Mouse (Mus musculus) embryonic facial prominence, embryonic 12.5 days (tissue): Measurements from ENCODE around the gene Mov10l1. TPM values are rescaled to one million over a fixed set of nuclear protein-coding genes. Genes with fewer than 3 reads are reported as not detected.
A peak's percentile ranks its signal among the peaks of the same experiment; 100 is the strongest.

Experiments
- ATAC-seq: fragments of 200-750 bp; cut with Nextera tagmentation; 2 replicates; pipeline ENCODE4 v1.8.0; 2017; ENCODE audit not compliant: insufficient number of reproducible peaks, insufficient read depth, low FRiP score, low TSS enrichment
- H3K27ac ChIP-seq: fragments of 300-500 bp; sonication (generic); 2 replicates; pipeline ENCODE4 v1.5.1; 2016; ENCODE audit warnings: mild to moderate bottlenecking
- H3K27me3 ChIP-seq: fragments of 300-500 bp; sonication (generic); 2 replicates; pipeline ENCODE4 v1.6.1; 2016; ENCODE audit warnings: mild to moderate bottlenecking, moderate library complexity
- H3K36me3 ChIP-seq: fragments of 300-500 bp; sonication (generic); 2 replicates; pipeline ENCODE4 v1.6.1; 2016; ENCODE audit warnings: mild to moderate bottlenecking
- H3K4me1 ChIP-seq: fragments of 300-500 bp; sonication (generic); 2 replicates; pipeline ENCODE4 v1.6.1; 2016
- H3K4me2 ChIP-seq: fragments of 300-500 bp; sonication (generic); replicated peaks from 2 replicates; pipeline ENCODE4 v1.6.1; 2016; ENCODE audit warnings: mild to moderate bottlenecking, moderate library complexity
- H3K4me3 ChIP-seq: fragments of 300-500 bp; sonication (generic); 2 replicates; pipeline ENCODE4 v1.5.1; 2016; ENCODE audit warnings: mild to moderate bottlenecking
- H3K9ac ChIP-seq: fragments of 300-500 bp; sonication (generic); 2 replicates; pipeline ENCODE4 v1.6.1; 2016; ENCODE audit warnings: mild to moderate bottlenecking, moderate library complexity
- H3K9me3 ChIP-seq: fragments of 300-500 bp; sonication (generic); 2 replicates; pipeline ENCODE4 v1.6.1; 2016; ENCODE audit warnings: mild to moderate bottlenecking, moderate library complexity
- WGBS: fragments of 180-500 bp; shearing (Covaris S2); methylation state at CpG from one replicate; pipeline ENCODE4 v1.1.7; 2016; 5-methylcytosine and 5-hydroxymethylcytosine counted together
- polyA plus RNA-seq: library from polyadenylated mRNA; unstranded; fragments of >200 nt; fragmentation: Nextera tagmentation; extraction: Ambion mirVana; gene quantifications from 2 replicates; pipeline ENCODE4 v1.2.1, GENCODE M21; 2016

The Mov10l1 gene
- polyA plus RNA-seq, 1 experiment from 2014 or later, result 0.38 TPM

- Histone ChIP-seq H3K9me3 (no peaks in the 10 kb centered on the region), H3K27ac (no peak overlapping the region), H3K27me3 (no peaks in the 10 kb centered on the region), H3K9ac (no peak overlapping the region), H3K36me3 (peaks cover 20% of the 10 kb centered on the region), H3K4me1 (peaks cover 33% of the 10 kb centered on the region), H3K4me3 (no peak overlapping the region), H3K4me2 (peak overlapping the region; percentile 1; the same call in 1 of the 2 replicates)
- ATAC-seq, result no peak
- WGBS, result 59% methylated on average over 9 of the region's 9 CpGs
Measured at GRCm38 (mm10) chr15:89078208-89078836, 95.6 kb downstream of the Mov10l1 start.

- Histone ChIP-seq H3K9ac (no peak overlapping the region), H3K36me3 (peaks cover 60% of the 10 kb centered on the region)
- 90% methylated on average over 1 of the region's 1 CpGs for WGBS
Measured at GRCm38 (mm10) chr15:89083906-89084305, 101.2 kb downstream of the Mov10l1 start.

GRCm38 (mm10) chr15:89084826-89085225 lies 102.1 kb downstream of the Mov10l1 start:
- Histone ChIP-seq H3K36me3 (peaks cover 60% of the 10 kb centered on the region), H3K9me3 (no peaks in the 10 kb centered on the region), H3K27me3 (no peaks in the 10 kb centered on the region), H3K4me2 (no peak overlapping the region), H3K9ac (no peak overlapping the region), H3K4me1 (peaks cover 9% of the 10 kb centered on the region), H3K27ac (no peak overlapping the region), H3K4me3 (no peak overlapping the region)
- no peak for ATAC-seq
- 93% methylated on average over 2 of the region's 2 CpGs for WGBS

More at GRCm38 (mm10) chr15:89083906-89084305, 101.2 kb downstream of the Mov10l1 start:
- H3K9me3 ChIP-seq, result no peaks in the 10 kb centered on the region
- H3K27me3 ChIP-seq, result no peaks in the 10 kb centered on the region
- H3K4me1 ChIP-seq, result peaks cover 6% of the 10 kb centered on the region; the same call in 1 of the 2 replicates
- no peak for ATAC-seq
- no peak overlapping the region for H3K4me2 ChIP-seq
- no peak overlapping the region for H3K4me3 ChIP-seq
- no peak overlapping the region for H3K27ac ChIP-seq

- Histone ChIP-seq H3K9me3 (no peaks in the 10 kb centered on the region), H3K27me3 (no peaks in the 10 kb centered on the region), H3K4me3 (peak within 1 kb of the TSS; percentile 89), H3K27ac (peak within 1 kb of the TSS; percentile 70), H3K36me3 (peaks cover 56% of the 10 kb centered on the region), H3K4me2 (peak within 1 kb of the TSS; percentile 98), H3K4me1 (peaks cover 18% of the 10 kb centered on the region), H3K9ac (peak within 1 kb of the TSS; percentile 92)
- ATAC-seq, result peak; percentile 86
- WGBS, result 2% methylated on average over 38 of the region's 38 CpGs
Measured at GRCm38 (mm10) chr15:89088607-89089247, 106.0 kb downstream of the Mov10l1 start, which contains the start of gene Selenoo. TSS of gene Selenoo (plus strand) at chr15:89089084.

GRCm38 (mm10) chr15:89089248-89090051 lies 106.7 kb downstream of the Mov10l1 start:
- H3K36me3 ChIP-seq, result peaks cover 56% of the 10 kb centered on the region
- no peaks in the 10 kb centered on the region for H3K9me3 ChIP-seq
- peak overlapping the region; percentile 92 for H3K9ac ChIP-seq
- H3K4me1 ChIP-seq, result peaks cover 18% of the 10 kb centered on the region
- peak overlapping the region; percentile 70 for H3K27ac ChIP-seq
- peak overlapping the region; percentile 89 for H3K4me3 ChIP-seq
- 3% methylated on average over 67 of the region's 68 CpGs for WGBS
- peak; percentile 54 for ATAC-seq
- peak overlapping the region; percentile 98 for H3K4me2 ChIP-seq
- no peaks in the 10 kb centered on the region for H3K27me3 ChIP-seq

GRCm38 (mm10) chr15:89090662-89091061 lies 108.0 kb downstream of the Mov10l1 start:
- WGBS, result 78% methylated on average over 4 of the region's 4 CpGs
- peaks cover 56% of the 10 kb centered on the region for H3K36me3 ChIP-seq
- no peak overlapping the region for H3K27ac ChIP-seq
- no peaks in the 10 kb centered on the region for H3K27me3 ChIP-seq
- H3K4me3 ChIP-seq, result 0 out of 2 replicates have a peak overlapping the region, but pooled peaks have one; percentile 89
- H3K4me2 ChIP-seq, result peak overlapping the region; percentile 98; the same call in 1 of the 2 replicates
- no peak overlapping the region for H3K9ac ChIP-seq
- H3K9me3 ChIP-seq, result no peaks in the 10 kb centered on the region
- peaks cover 18% of the 10 kb centered on the region for H3K4me1 ChIP-seq
- no peak for ATAC-seq

- H3K4me2 ChIP-seq, result no peak overlapping the region
- no peak overlapping the region for H3K27ac ChIP-seq
- peaks cover 18% of the 10 kb centered on the region for H3K4me1 ChIP-seq
- WGBS, result 83% methylated on average over 5 of the region's 5 CpGs
- H3K9ac ChIP-seq, result no peak overlapping the region
- peaks cover 56% of the 10 kb centered on the region for H3K36me3 ChIP-seq
- ATAC-seq, result no peak
- no peaks in the 10 kb centered on the region for H3K27me3 ChIP-seq
- H3K9me3 ChIP-seq, result no peaks in the 10 kb centered on the region
- H3K4me3 ChIP-seq, result no peak overlapping the region
Measured at GRCm38 (mm10) chr15:89092181-89092580, 109.5 kb downstream of the Mov10l1 start.

- Histone ChIP-seq H3K9me3 (no peaks in the 10 kb centered on the region), H3K4me1 (no peaks in the 10 kb centered on the region), H3K27ac (no peak overlapping the region), H3K36me3 (peaks cover 97% of the 10 kb centered on the region), H3K4me3 (no peak overlapping the region), H3K27me3 (no peaks in the 10 kb centered on the region), H3K9ac (no peak overlapping the region), H3K4me2 (no peak overlapping the region)
- no peak for ATAC-seq
- 90% methylated on average over 5 of the region's 5 CpGs for WGBS
Measured at GRCm38 (mm10) chr15:89097450-89097849, 114.7 kb downstream of the Mov10l1 start.

GRCm38 (mm10) chr15:89098616-89099015 lies 115.9 kb downstream of the Mov10l1 start:
- H3K36me3 ChIP-seq, result peaks cover 98% of the 10 kb centered on the region
- no peaks in the 10 kb centered on the region for H3K27me3 ChIP-seq
- no peak overlapping the region for H3K9ac ChIP-seq
- H3K4me2 ChIP-seq, result no peak overlapping the region
- 88% methylated on average over 7 of the region's 7 CpGs for WGBS
- H3K4me1 ChIP-seq, result no peaks in the 10 kb centered on the region
- no peak overlapping the region for H3K27ac ChIP-seq
- H3K4me3 ChIP-seq, result no peak overlapping the region
- no peaks in the 10 kb centered on the region for H3K9me3 ChIP-seq
- ATAC-seq, result no peak

- 92% methylated on average over 12 of the region's 12 CpGs for WGBS
- H3K36me3 ChIP-seq, result peaks cover 98% of the 10 kb centered on the region
Measured at GRCm38 (mm10) chr15:89100823-89101222, 118.1 kb downstream of the Mov10l1 start.

GRCm38 (mm10) chr15:89102646-89103045 lies 119.9 kb downstream of the Mov10l1 start:
- ATAC-seq, result no peak
- Histone ChIP-seq H3K4me3 (no peak overlapping the region), H3K36me3 (peaks cover 98% of the 10 kb centered on the region), H3K27ac (no peak overlapping the region), H3K27me3 (no peaks in the 10 kb centered on the region), H3K4me2 (no peak overlapping the region), H3K9me3 (no peaks in the 10 kb centered on the region), H3K9ac (no peak overlapping the region), H3K4me1 (no peaks in the 10 kb centered on the region)
- WGBS, result 75% methylated on average over 5 of the region's 5 CpGs

More at GRCm38 (mm10) chr15:89100823-89101222, 118.1 kb downstream of the Mov10l1 start:
- H3K27ac ChIP-seq, result no peak overlapping the region
- no peak for ATAC-seq
- H3K27me3 ChIP-seq, result no peaks in the 10 kb centered on the region
- no peak overlapping the region for H3K4me3 ChIP-seq
- H3K9me3 ChIP-seq, result no peaks in the 10 kb centered on the region
- no peak overlapping the region for H3K9ac ChIP-seq
- H3K4me2 ChIP-seq, result no peak overlapping the region
- no peaks in the 10 kb centered on the region for H3K4me1 ChIP-seq
